Mouse (Mus musculus) hindbrain, embryonic 14.5 days (tissue): ENCODE results near the gene Filip1. TPM values are rescaled to one million over a fixed set of nuclear protein-coding genes. Genes with fewer than 3 reads are reported as not detected.

Experiments used
- ATAC-seq: fragments of 200-750 bp; cut with Nextera tagmentation; 2 replicates; pipeline ENCODE4 v1.8.0; 2017; ENCODE audit warnings: moderate number of reproducible peaks, mild to moderate bottlenecking, moderate TSS enrichment, moderate library complexity; ENCODE audit not compliant: low FRiP score
- DNase-seq: peaks from one replicate; pipeline ENCODE4 v3.0.0-alpha.2; 2015; ENCODE audit warnings: low spot score
- H3K27ac ChIP-seq: fragments of 300-500 bp; sonication (generic); 2 replicates; pipeline ENCODE4 v1.5.1; 2014; ENCODE audit warnings: mild to moderate bottlenecking, moderate library complexity
- H3K27me3 ChIP-seq: fragments of 300-500 bp; sonication (generic); 2 replicates; pipeline ENCODE4 v1.6.1; 2014; ENCODE audit warnings: mild to moderate bottlenecking, low read length, mixed read lengths; ENCODE audit not compliant: control insufficient read depth, insufficient read depth
- H3K36me3 ChIP-seq: fragments of 300-500 bp; sonication (generic); replicated peaks from 2 replicates; pipeline ENCODE4 v1.6.1; 2014; ENCODE audit not compliant: control insufficient read depth, insufficient read depth
- H3K4me1 ChIP-seq: fragments of 300-500 bp; sonication (generic); replicated peaks from 2 replicates; pipeline ENCODE4 v1.6.1; 2014; ENCODE audit warnings: antibody characterized with exemption, low read length, mixed read lengths; ENCODE audit not compliant: control insufficient read depth, insufficient read depth
- H3K4me2 ChIP-seq: fragments of 300-500 bp; sonication (generic); replicated peaks from 2 replicates; pipeline ENCODE4 v1.6.1; 2014; ENCODE audit warnings: mild to moderate bottlenecking, moderate library complexity
- H3K4me3 ChIP-seq: fragments of 300-500 bp; sonication (generic); replicated peaks from 2 replicates; pipeline ENCODE4 v1.5.1; 2014; ENCODE audit warnings: mild to moderate bottlenecking, low read length
- H3K9ac ChIP-seq: fragments of 300-500 bp; sonication (generic); 2 replicates; pipeline ENCODE4 v1.6.1; 2014
- H3K9me3 ChIP-seq: fragments of 300-500 bp; sonication (generic); 2 replicates; pipeline ENCODE4 v1.6.1; 2016; ENCODE audit warnings: low read length; ENCODE audit not compliant: control insufficient read depth
- WGBS: fragments of 180-500 bp; shearing (Covaris S2); extraction: QIAGEN DNeasy Blood & Tissue Kit; methylation state at CpG from one replicate; pipeline ENCODE4 v1.1.7; 2014; 5-methylcytosine and 5-hydroxymethylcytosine counted together
- polyA plus RNA-seq: library from polyadenylated mRNA; unstranded; fragments of >200 nt; fragmentation: Nextera tagmentation; extraction: Ambion mirVana; gene quantifications from 2 replicates; pipeline ENCODE4 v1.2.1, GENCODE M21; 2014

Filip1 gene
- polyA plus RNA-seq, 1 experiment from 2014 or later, result 2.2 TPM

DNA sequence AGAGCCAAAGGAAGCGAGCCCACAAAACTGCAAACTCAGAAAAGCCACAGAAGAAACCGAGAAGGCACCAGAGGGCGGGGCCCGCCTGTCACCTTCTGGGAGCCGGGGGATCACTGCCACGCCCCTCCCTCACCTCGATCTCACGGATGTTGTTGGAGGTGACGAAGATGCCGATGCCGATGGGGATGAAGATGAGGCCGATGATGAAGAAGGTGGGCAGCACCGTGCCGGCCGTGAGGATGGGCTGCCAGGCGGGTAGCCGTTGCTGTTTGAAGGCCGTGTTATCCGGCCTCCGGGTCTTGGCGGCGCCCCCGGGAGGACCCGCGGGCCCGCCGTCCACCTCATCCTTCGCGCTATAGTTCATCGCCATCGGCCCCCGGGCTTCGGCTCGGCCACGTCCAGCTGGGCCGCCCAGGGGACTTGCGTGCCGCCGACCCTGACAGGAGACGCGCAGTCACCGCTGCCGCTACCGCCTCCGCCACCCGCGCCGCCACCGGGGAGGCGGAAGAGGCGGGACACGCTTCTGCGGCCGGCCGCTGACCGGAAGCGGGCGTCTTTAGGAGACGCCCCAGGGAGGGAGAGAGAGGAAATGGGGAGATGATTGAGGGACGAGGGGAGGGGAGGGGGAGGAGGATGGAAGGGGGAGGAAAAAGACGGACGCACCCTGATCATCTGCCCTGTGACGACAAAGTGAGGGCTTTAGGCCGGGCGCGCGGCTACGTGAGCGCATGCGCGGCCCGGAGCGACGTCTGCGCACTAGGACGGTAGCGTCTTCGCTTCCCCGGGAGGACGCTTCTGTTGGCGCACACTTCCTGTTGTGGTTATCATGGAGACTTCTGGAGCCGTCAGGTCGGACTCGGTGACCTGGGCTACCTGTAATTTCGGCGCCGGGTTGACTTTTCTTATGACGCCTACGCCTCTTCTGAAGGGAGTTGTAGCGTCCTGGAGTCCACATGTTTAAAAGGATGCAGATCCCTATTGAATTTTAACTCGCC, 219.5 kb downstream of the Filip1 start, which contains the start of gene Tmem30a:
Tmem30a (minus strand) TSS at position 667 of the 995 bp plus-strand sequence.
- Histone ChIP-seq H3K9ac (peak within 1 kb of the TSS; percentile 95), H3K4me2 (peak within 1 kb of the TSS; percentile 83), H3K27me3 (no peaks in the 10 kb centered on the region), H3K27ac (peak within 1 kb of the TSS; percentile 91), H3K4me3 (peak within 1 kb of the TSS; percentile 94), H3K9me3 (no peaks in the 10 kb centered on the region), H3K36me3 (no peaks in the 10 kb centered on the region), H3K4me1 (peaks cover 27% of the 10 kb centered on the region)
- under 1% methylated on average over 82 of the region's 91 CpGs for WGBS
- ATAC-seq (peak; percentile 99), DNase-seq (peak; percentile 99)

DNA sequence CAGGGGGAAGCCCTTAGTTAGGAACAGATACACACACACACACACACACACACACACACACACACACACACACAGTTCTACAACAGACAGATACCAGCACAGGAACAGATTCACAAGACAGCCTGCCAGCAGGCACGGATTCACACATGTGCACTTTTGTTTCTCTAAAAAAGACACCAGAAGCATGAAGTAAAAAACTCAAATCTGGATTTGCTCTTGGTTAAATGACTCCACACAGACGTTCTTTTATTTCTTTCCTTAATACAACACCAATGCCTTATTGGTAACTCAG, 226.9 kb downstream of the Filip1 start:
- DNase-seq, result no peak
- WGBS, result 76% methylated on average over 2 of the region's 2 CpGs

DNA sequence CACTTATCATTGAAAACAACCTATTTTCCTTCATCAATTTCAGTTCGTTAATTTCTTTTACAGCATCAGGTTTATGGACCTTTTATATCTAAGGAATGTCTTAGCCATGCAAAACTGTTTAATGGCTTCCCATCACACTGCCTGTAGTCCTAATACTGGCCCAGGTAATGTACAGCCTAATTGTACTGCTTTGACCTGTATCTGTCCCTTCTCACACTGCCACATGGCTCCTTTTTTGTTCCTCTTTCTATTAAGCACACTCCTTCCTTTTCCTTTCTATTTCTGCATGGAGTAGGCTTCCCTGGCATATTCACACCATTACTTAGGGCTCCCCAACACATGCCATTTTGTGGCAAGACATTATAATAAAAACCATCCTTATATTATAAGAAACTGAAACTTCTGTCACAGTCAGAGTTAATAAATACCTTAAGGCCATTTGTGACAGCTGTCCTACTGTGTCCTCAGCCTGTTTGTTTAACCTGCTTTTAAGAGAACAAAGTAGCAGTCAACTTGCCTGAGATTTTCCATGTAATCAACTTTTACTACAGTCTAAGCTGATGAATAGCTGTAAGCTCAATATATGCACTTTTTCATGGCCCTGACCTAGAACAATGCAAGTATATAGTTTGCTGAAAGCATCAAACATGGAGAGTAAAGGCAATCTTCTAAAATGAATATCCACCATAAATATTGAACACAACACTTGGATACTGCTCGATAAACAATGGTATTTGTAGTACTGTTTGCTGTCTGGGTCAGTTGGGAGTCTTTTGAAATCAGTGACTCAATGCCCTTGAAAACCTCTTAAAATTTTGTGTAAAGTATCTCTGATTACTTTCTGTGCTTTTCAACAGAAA, 227.5 kb downstream of the Filip1 start:
- no peak overlapping the region for H3K4me2 ChIP-seq
- DNase-seq (no peak), ATAC-seq (no peak)
- peaks cover 15% of the 10 kb centered on the region for H3K4me1 ChIP-seq
- H3K9me3 ChIP-seq, result no peaks in the 10 kb centered on the region
- no peaks in the 10 kb centered on the region for H3K27me3 ChIP-seq
- H3K27ac ChIP-seq, result no peak overlapping the region
- no peak overlapping the region for H3K9ac ChIP-seq
- H3K36me3 ChIP-seq, result no peaks in the 10 kb centered on the region
- WGBS, result 90% methylated on average over 2 of the region's 2 CpGs
- H3K4me3 ChIP-seq, result no peak overlapping the region

More for the DNA sequence above, 226.9 kb downstream of the Filip1 start:
- Histone ChIP-seq H3K27me3 (no peaks in the 10 kb centered on the region), H3K4me2 (no peak overlapping the region), H3K27ac (no peak overlapping the region), H3K4me1 (peaks cover 18% of the 10 kb centered on the region), H3K4me3 (no peak overlapping the region), H3K9me3 (no peaks in the 10 kb centered on the region), H3K9ac (no peak overlapping the region), H3K36me3 (no peaks in the 10 kb centered on the region)
- no peak for ATAC-seq

DNA sequence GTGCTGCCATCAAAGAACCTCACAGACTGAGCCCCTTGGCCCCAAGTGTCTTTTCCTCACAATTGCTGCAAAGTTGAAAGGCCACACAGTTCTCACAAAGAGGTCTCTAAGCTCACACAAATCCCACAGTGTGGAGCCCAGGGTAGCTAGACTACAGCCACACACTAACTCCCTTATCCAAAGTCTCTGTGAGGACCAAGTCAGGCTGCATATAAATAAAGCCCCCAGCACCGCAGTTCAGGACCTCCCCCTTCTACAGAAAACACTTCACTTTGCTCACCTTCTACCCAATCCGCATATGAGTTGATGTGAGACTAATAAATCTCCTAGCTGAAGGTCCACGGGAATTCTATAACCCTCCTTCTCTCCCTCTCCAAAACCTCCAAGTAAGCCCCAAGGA, 228.2 kb downstream of the Filip1 start:
- Histone ChIP-seq H3K9ac (no peak overlapping the region), H3K36me3 (no peaks in the 10 kb centered on the region), H3K4me2 (no peak overlapping the region), H3K27me3 (no peaks in the 10 kb centered on the region), H3K4me3 (no peak overlapping the region), H3K9me3 (no peaks in the 10 kb centered on the region), H3K4me1 (peaks cover 11% of the 10 kb centered on the region; the same call in 1 of the 2 replicates), H3K27ac (no peak overlapping the region)
- DNase-seq, result no peak
- WGBS, result 59% methylated on average over 3 of the region's 3 CpGs
- no peak for ATAC-seq

DNA sequence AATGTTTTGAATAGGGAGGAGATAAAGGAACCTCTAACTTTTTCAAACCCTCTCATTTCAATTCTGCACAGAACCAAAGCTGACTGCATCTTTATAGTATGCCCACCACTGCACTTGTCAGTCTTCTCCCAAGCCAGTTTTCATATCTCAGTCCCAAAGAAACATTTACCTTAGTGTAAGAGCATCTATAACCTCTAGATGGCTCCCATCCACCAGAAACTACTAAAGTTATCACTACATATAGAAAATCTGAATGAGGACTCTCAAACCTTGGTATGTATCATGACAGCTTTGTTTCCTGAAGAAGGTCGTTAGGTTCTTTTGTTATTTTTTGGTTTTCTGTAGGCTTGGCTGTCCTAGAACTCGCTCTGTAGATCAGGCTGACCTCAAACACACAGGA, 233.3 kb downstream of the Filip1 start:
- WGBS, result 81% methylated on average over 2 of the region's 2 CpGs
- no peak overlapping the region for H3K4me3 ChIP-seq
- no peak overlapping the region for H3K4me2 ChIP-seq
- DNase-seq, result no peak
- peaks cover 17% of the 10 kb centered on the region; the same call in 1 of the 2 replicates for H3K36me3 ChIP-seq
- H3K27ac ChIP-seq, result no peak overlapping the region
- no peak for ATAC-seq
- no peaks in the 10 kb centered on the region for H3K27me3 ChIP-seq
- no peaks in the 10 kb centered on the region for H3K9me3 ChIP-seq
- H3K9ac ChIP-seq, result no peak overlapping the region
- H3K4me1 ChIP-seq, result 0 out of 2 replicates have a peak, but pooled peaks cover 2% of the 10 kb centered on the region

DNA sequence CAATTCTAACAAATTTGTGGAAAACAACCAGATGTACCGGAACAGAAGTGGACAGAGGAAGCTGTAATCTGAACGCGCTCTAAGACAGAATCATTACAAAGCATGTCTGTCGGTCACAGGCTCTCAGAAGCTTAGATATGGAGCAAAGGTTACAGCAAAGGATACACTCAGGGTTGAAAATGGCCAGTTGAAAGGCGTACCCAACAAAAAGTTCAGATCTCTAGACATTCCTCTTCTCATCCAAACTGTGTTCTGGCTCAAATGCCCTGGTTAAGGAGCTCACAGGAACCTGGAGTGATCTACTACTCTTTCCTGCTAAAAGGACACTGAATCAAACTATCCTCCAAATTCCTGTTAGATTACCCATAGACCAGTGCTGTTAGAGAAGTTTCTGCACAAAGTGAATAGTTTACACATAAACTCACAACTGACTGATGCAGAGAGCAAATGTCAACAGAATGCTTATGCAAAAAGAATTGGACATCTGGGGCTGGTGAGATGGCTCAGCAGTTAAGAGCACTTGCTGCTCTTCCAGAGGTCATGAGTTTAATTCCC, 245.6 kb downstream of the Filip1 start:
- no peaks in the 10 kb centered on the region for H3K4me1 ChIP-seq
- no peak overlapping the region for H3K27ac ChIP-seq
- no peak for ATAC-seq
- no peaks in the 10 kb centered on the region for H3K9me3 ChIP-seq
- H3K27me3 ChIP-seq, result no peaks in the 10 kb centered on the region
- H3K4me3 ChIP-seq, result no peak overlapping the region
- no peak overlapping the region for H3K9ac ChIP-seq
- WGBS, result 98% methylated on average over 5 of the region's 5 CpGs
- H3K4me2 ChIP-seq, result no peak overlapping the region
- no peak for DNase-seq
- peaks cover 18% of the 10 kb centered on the region for H3K36me3 ChIP-seq

DNA sequence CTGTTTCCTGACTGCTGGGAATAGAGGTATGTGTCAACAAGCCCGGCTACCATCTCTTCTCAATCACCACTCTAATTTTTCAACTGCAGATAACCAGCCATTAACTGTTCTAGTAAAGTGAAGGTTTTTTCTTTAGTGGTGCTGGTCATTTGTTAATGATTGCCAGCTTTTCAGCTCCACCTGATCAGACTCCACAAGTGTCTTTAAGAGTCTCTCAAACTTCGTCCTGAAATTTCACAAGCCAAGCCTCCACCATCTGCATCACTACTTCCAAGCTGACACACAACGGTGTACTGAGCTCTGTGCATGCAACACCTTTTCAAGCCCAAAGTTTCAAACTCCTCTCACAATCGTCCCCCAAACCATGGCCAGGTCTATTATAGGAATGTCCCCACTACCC, 247.3 kb downstream of the Filip1 start:
- Histone ChIP-seq H3K4me1 (0 out of 2 replicates have a peak, but pooled peaks cover 3% of the 10 kb centered on the region), H3K4me3 (no peak overlapping the region), H3K27ac (no peak overlapping the region), H3K9ac (no peak overlapping the region), H3K9me3 (no peaks in the 10 kb centered on the region), H3K27me3 (no peaks in the 10 kb centered on the region), H3K36me3 (peaks cover 2% of the 10 kb centered on the region), H3K4me2 (no peak overlapping the region)
- ATAC-seq (no peak), DNase-seq (no peak)
- WGBS, result 87% methylated on average over 4 of the region's 4 CpGs
